Mouse (Mus musculus): ENCODE results near the gene Cntln. TPM values are rescaled to one million over a fixed set of nuclear protein-coding genes. Genes with fewer than 3 reads are reported as not detected.

Gene Cntln
- polyA plus RNA-seq, 1 experiment from 2014 or later, result 11.6 TPM

GRCm38 (mm10) chr4:84942651-84943050 lies 58.5 kb downstream of the Cntln start:
- Histone ChIP-seq H3K36me3 (no peaks in the 10 kb centered on the region), H3K9me3 (replicated peaks) (no peaks in the 10 kb centered on the region), H3K27me3 (no peaks in the 10 kb centered on the region), H3K4me1 (peaks cover 3% of the 10 kb centered on the region; the same call in 1 of the 2 replicates), H3K9ac (no peak overlapping the region), H3K27ac (replicated peaks) (no peak overlapping the region), H3K4me3 (replicated peaks) (no peak overlapping the region), H3K4me2 (replicated peaks) (no peak overlapping the region)
- no peak for ATAC-seq (ENCODE audit: insufficient number of reproducible peaks, low FRiP score, low TSS enrichment, low read depth)
- WGBS, result 60% methylated on average over 2 of the region's 2 CpGs

DNA sequence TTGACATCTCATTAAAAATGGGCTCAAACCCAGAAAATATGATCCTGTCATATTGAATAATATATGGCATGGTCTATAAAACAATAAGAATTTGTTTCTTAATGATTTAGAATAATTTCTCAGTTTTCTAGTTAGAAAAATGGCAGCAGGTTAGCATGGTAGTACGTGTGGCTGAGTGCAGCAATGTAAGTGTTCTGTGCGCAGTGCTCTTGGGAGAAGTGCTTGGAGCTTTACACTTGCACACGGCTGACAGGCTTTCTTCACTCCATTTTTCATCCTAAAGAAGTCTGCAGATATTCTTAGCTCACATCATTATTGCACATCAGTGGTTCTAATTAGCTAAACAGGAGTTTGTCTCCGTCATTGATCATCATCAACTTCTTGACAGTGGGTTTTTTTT lies 60.0 kb downstream of the Cntln start:
- H3K36me3 ChIP-seq, result no peaks in the 10 kb centered on the region
- no peaks in the 10 kb centered on the region for H3K9me3 ChIP-seq (replicated peaks)
- WGBS, result 84% methylated on average over 4 of the region's 4 CpGs
- H3K4me3 ChIP-seq (replicated peaks), result no peak overlapping the region
- ATAC-seq (ENCODE audit: insufficient number of reproducible peaks, low FRiP score, low TSS enrichment, low read depth), result no peak
- H3K27ac ChIP-seq (replicated peaks), result no peak overlapping the region
- H3K4me2 ChIP-seq (replicated peaks), result no peak overlapping the region
- H3K27me3 ChIP-seq, result no peaks in the 10 kb centered on the region
- H3K4me1 ChIP-seq, result peaks cover 3% of the 10 kb centered on the region; the same call in 1 of the 2 replicates
- H3K9ac ChIP-seq, result no peak overlapping the region

- 80% methylated on average over 3 of the region's 3 CpGs for WGBS
- Histone ChIP-seq H3K4me2 (replicated peaks) (no peak overlapping the region), H3K36me3 (no peaks in the 10 kb centered on the region), H3K9me3 (replicated peaks) (no peaks in the 10 kb centered on the region), H3K4me3 (replicated peaks) (no peak overlapping the region), H3K9ac (no peak overlapping the region), H3K27me3 (no peaks in the 10 kb centered on the region), H3K4me1 (no peaks in the 10 kb centered on the region), H3K27ac (replicated peaks) (no peak overlapping the region)
- no peak for ATAC-seq (ENCODE audit: insufficient number of reproducible peaks, low FRiP score, low TSS enrichment, low read depth)
These were observed 62.3 kb downstream of the Cntln start for GRCm38 (mm10) chr4:84946450-84946849.

DNA sequence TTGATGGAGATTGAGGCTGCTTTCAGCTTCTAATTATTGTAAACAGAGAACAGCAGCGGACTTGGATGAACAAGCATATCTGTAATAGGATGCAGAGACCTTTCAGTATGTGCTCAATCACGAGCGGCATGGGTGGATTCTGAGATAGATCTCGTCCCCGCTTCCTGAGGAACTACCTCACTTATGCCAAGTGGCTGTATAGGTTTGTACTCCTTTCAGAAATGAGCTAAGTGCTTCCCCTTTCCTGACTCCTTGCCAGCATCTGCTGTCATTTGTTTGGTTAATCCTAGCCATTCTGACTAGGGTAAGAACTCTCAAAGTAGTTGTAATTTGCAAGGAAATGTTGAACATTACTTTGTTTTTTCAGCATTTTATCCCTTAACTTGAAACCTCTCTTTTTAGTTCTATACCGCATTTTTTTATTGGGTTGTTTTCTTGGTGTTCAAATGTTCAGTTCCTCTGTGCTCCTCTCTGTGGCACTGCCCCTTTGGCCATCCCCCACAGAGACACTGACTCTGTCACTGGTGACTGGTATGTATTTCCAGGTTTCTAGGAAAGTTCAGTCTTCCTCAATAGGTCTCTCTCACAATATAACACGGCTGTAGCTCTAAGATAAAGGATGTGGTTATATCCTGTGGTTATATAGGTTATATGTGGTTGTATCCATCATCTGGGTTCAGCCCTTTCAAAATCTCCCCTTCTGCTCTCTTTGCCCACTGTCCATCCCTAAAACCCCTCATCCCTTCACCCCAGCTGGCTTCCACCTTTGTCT lies 93.0 kb downstream of the Cntln start:
- WGBS, result 66% methylated on average over 7 of the region's 7 CpGs

GRCm38 (mm10) chr4:84995520-84996348 lies 111.6 kb downstream of the Cntln start:
- 54% methylated on average over 10 of the region's 10 CpGs for WGBS
- no peak overlapping the region for H3K4me3 ChIP-seq (replicated peaks)
- H3K9ac ChIP-seq, result no peak overlapping the region
- no peaks in the 10 kb centered on the region for H3K36me3 ChIP-seq
- H3K4me1 ChIP-seq, result no peaks in the 10 kb centered on the region
- H3K4me2 ChIP-seq (replicated peaks), result no peak overlapping the region
- no peaks in the 10 kb centered on the region for H3K27me3 ChIP-seq
- no peak overlapping the region for H3K27ac ChIP-seq (replicated peaks)
- no peaks in the 10 kb centered on the region for H3K9me3 ChIP-seq (replicated peaks)
- ATAC-seq (ENCODE audit: insufficient number of reproducible peaks, low FRiP score, low TSS enrichment, low read depth), result no peak

More for the DNA sequence above, 93.0 kb downstream of the Cntln start:
- H3K9ac ChIP-seq, result no peak overlapping the region
- H3K4me1 ChIP-seq, result no peaks in the 10 kb centered on the region
- H3K27ac ChIP-seq (replicated peaks), result no peak overlapping the region
- H3K36me3 ChIP-seq, result 0 out of 2 replicates have a peak, but pooled peaks cover 3% of the 10 kb centered on the region
- H3K4me2 ChIP-seq (replicated peaks), result no peak overlapping the region
- ATAC-seq (ENCODE audit: insufficient number of reproducible peaks, low FRiP score, low TSS enrichment, low read depth), result no peak
- H3K9me3 ChIP-seq (replicated peaks), result no peaks in the 10 kb centered on the region
- H3K4me3 ChIP-seq (replicated peaks), result no peak overlapping the region
- H3K27me3 ChIP-seq, result no peaks in the 10 kb centered on the region

GRCm38 (mm10) chr4:85005581-85005980 lies 121.5 kb downstream of the Cntln start:
- no peak for ATAC-seq (ENCODE audit: insufficient number of reproducible peaks, low FRiP score, low TSS enrichment, low read depth)
- no peaks in the 10 kb centered on the region for H3K36me3 ChIP-seq
- no peaks in the 10 kb centered on the region for H3K9me3 ChIP-seq (replicated peaks)
- no peaks in the 10 kb centered on the region for H3K4me1 ChIP-seq
- whole genome bisulfite sequencing, result 47% methylated on average over 6 of the region's 6 CpGs
- H3K27ac ChIP-seq (replicated peaks), result no peak overlapping the region
- no peak overlapping the region for H3K9ac ChIP-seq
- no peak overlapping the region for H3K4me3 ChIP-seq (replicated peaks)
- H3K27me3 ChIP-seq, result no peaks in the 10 kb centered on the region
- H3K4me2 ChIP-seq (replicated peaks), result no peak overlapping the region

DNA sequence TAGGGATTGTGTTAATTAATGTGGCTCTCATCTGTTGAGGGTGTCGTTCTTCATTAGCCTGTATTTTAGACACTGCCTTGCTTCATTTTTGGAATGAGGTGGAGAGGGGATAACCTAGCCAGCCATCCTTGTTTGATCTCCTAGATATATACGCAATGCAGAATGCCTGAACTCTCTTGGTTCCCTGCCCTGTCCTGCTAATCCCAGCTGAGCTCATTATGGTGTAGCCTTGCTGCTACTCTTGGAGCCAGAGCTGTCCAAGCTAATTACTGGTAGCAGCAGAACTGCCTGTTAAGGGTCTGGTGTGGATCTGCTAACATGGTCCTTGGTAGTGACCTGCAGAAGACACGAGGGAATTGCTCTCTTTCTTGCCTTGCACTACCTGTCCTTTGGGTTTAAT lies 122.7 kb downstream of the Cntln start:
- H3K36me3 ChIP-seq, result no peaks in the 10 kb centered on the region
- no peak for ATAC-seq (ENCODE audit: insufficient number of reproducible peaks, low FRiP score, low TSS enrichment, low read depth)

DNA sequence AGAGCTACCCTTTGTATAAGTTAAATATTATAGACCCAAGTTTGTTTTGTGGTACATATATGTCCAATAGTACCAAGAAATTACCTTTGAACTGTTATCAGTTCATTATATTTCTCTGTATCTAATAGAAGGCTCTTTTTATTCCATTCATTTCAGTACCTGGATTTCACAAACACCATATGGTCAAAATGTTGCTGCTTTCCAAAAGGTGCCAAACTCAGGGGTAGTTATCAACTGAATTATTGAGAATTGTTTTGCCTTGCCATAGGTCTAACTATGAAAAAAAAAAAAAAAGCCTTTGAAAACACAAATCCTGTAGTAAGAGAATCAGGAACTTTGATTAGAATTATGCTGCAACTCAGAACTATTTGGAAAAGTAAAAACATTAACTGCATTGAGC lies 126.7 kb downstream of the Cntln start:
- H3K9ac ChIP-seq, result no peak overlapping the region
- no peak for ATAC-seq (ENCODE audit: insufficient number of reproducible peaks, low FRiP score, low TSS enrichment, low read depth)
- H3K4me1 ChIP-seq, result no peaks in the 10 kb centered on the region
- no peaks in the 10 kb centered on the region for H3K9me3 ChIP-seq (replicated peaks)
- no peaks in the 10 kb centered on the region for H3K36me3 ChIP-seq
- H3K27me3 ChIP-seq, result no peaks in the 10 kb centered on the region
- H3K27ac ChIP-seq (replicated peaks), result no peak overlapping the region
- H3K4me3 ChIP-seq (replicated peaks), result no peak overlapping the region
- no peak overlapping the region for H3K4me2 ChIP-seq (replicated peaks)

More for the DNA sequence above, 122.7 kb downstream of the Cntln start:
- Histone ChIP-seq H3K27me3 (no peaks in the 10 kb centered on the region), H3K4me3 (replicated peaks) (no peak overlapping the region), H3K27ac (replicated peaks) (no peak overlapping the region), H3K4me1 (no peaks in the 10 kb centered on the region), H3K9ac (no peak overlapping the region), H3K4me2 (replicated peaks) (no peak overlapping the region), H3K9me3 (replicated peaks) (no peaks in the 10 kb centered on the region)
- WGBS, result 77% methylated on average over 3 of the region's 3 CpGs

DNA sequence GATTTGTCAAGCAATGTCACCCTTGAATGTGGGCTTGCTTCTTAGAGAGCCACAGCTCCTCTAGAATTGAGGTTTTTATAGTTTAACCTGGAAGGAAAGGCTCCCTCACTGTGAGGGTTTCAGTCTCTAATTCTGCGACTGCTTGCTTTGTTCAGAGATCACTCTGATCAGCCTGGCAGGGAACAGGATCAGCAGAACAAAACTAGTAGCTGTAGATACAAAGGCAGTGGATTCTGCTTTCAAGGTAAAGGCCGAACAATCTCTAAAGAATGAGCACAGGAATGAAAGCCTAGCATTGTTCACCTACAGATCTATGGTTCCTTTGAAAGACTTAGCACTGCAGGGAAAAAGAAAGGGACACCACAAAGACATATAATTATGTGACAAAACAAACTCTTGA lies 161.6 kb downstream of the Cntln start:
- Histone ChIP-seq H3K4me1 (no peaks in the 10 kb centered on the region), H3K4me2 (replicated peaks) (no peak overlapping the region), H3K4me3 (replicated peaks) (no peak overlapping the region), H3K36me3 (no peaks in the 10 kb centered on the region), H3K9ac (no peak overlapping the region), H3K27me3 (no peaks in the 10 kb centered on the region), H3K9me3 (replicated peaks) (no peaks in the 10 kb centered on the region), H3K27ac (replicated peaks) (no peak overlapping the region)
- no peak for ATAC-seq (ENCODE audit: insufficient number of reproducible peaks, low FRiP score, low TSS enrichment, low read depth)
- WGBS, result 32% methylated on average over 2 of the region's 2 CpGs

GRCm38 (mm10) chr4:85049933-85050553 lies 165.9 kb downstream of the Cntln start:
- Histone ChIP-seq H3K9ac (no peak overlapping the region), H3K9me3 (replicated peaks) (no peaks in the 10 kb centered on the region), H3K4me2 (replicated peaks) (no peak overlapping the region), H3K4me3 (replicated peaks) (no peak overlapping the region), H3K4me1 (no peaks in the 10 kb centered on the region), H3K36me3 (no peaks in the 10 kb centered on the region), H3K27ac (replicated peaks) (no peak overlapping the region), H3K27me3 (no peaks in the 10 kb centered on the region)
- ATAC-seq (ENCODE audit: insufficient number of reproducible peaks, low FRiP score, low TSS enrichment, low read depth), result no peak
- 51% methylated on average over 8 of the region's 8 CpGs for WGBS

DNA sequence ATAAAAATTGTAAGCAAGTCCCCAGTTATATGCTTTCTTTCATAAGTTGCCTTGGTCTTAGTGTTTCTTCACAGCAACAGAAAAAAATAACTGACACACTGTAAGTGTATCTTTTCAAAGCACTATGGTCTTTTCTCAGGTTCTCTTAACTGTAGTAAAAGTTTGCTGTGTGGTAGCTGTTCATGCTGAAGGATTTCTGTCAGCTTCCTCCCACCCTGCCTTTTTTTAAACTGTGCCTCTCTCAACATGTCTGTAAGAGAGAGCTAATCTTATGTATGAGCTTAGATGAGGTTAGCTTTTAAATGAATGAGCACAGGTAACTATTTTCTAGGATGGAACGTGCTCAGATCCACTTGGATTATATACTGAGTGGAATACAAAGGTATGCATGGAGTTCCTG lies 170.5 kb downstream of the Cntln start:
- ATAC-seq (ENCODE audit: insufficient number of reproducible peaks, low FRiP score, low TSS enrichment, low read depth), result no peak
- H3K36me3 ChIP-seq, result no peaks in the 10 kb centered on the region
- no peak overlapping the region for H3K4me2 ChIP-seq (replicated peaks)
- no peaks in the 10 kb centered on the region for H3K9me3 ChIP-seq (replicated peaks)
- WGBS, result 72% methylated on average over 1 of the region's 1 CpGs
- no peak overlapping the region for H3K4me3 ChIP-seq (replicated peaks)
- no peaks in the 10 kb centered on the region for H3K4me1 ChIP-seq
- H3K27ac ChIP-seq (replicated peaks), result no peak overlapping the region
- no peak overlapping the region for H3K9ac ChIP-seq
- H3K27me3 ChIP-seq, result no peaks in the 10 kb centered on the region
